In the genomic region with DNA sequence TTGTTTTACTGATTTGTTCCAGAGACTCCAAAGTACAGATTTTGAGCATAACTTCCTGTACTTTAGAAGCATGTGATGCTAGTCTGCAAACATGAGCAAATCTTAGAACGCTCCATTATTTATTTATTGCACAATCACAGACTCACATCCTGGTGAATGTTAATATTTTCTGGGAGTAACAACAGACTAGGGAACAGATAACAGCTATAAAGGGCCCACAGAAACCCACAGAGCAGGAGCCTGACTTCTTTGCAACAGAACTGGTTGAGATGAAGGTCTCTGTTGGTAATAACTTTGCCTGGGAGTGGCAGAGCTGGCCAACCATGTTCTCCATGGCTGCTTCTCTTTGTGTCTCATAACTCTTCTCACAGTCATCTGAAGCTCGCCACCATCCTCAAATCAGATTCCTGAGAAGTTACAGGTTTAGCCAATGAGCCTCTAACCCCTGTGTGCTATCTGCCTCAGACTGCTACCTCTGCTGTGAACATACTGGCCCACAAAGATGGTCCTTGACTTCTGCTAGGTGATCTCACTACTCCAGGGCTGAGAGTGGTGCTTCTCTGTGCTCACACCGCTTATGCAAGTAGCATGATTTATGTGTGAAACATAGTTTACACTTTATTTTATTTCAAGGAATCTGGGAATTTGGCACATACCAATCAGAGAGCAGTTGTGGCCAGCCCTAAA, we compare ENCODE assay signal across 12 mouse cellular contexts. TPM values are rescaled to one million over a fixed set of nuclear protein-coding genes. Genes with fewer than 3 reads are reported as not detected.
DNase-seq lines count a peak whose midpoint lies in the region; ATAC-seq and TF ChIP-seq lines count a peak whose summit lies in the region.
"Had no signal": no experiment of that assay in that cellular context is flagged by ENCODE, and none has a peak within 500 bp of the region (broad histone marks: within the 10 kb centered on the region; RNA-seq: fewer than 3 reads in every experiment).

No protein-coding gene starts in this region.

- TF ChIP-seq POLR2A in cortical plate, adult 2 months (IDR thresholded peaks at IDR 0.05; ENCODE audit: extremely low read depth, insufficient read depth, low read length): no peak

- H3K79me3 ChIP-seq in C2C12 (ENCODE audit: low read depth): no peaks in the 10 kb centered on the region

- no peaks in the 10 kb centered on the region for H3K9me3 ChIP-seq in hindbrain, postnatal 0 days (ENCODE audit: low read length)
- no peaks in the 10 kb centered on the region for H3K9me3 ChIP-seq in hindbrain, embryonic 10.5 days
- no peaks in the 10 kb centered on the region for H3K9me3 ChIP-seq in liver, postnatal 0 days (ENCODE audit: low read length)
- H3K9me3 ChIP-seq: hindbrain, embryonic 13.5 days had no signal

- no peaks in the 10 kb centered on the region for H3K4me1 ChIP-seq in hindbrain, postnatal 0 days (ENCODE audit: insufficient read depth, low read length)
- H3K4me1 ChIP-seq in hindbrain, embryonic 10.5 days (replicated peaks): no peaks in the 10 kb centered on the region
- H3K4me1 ChIP-seq in cortical plate, adult 2 months (ENCODE audit: control insufficient read depth, insufficient read depth, low read length): no peaks in the 10 kb centered on the region
- H3K4me1 ChIP-seq in liver, postnatal 0 days (ENCODE audit: insufficient read depth): peaks cover 9% of the 10 kb centered on the region; the same call in 1 of the 2 replicates
- H3K4me1 ChIP-seq: hindbrain, embryonic 13.5 days had no signal

- WGBS in hindbrain, postnatal 0 days: 79% methylated on average over 3 of the region's 3 CpGs
- 92% methylated on average over 3 of the region's 3 CpGs for WGBS in hindbrain, embryonic 10.5 days
- WGBS in liver, postnatal 0 days (ENCODE audit: insufficient replicate concordance): 51% methylated on average over 3 of the region's 3 CpGs

- no peaks in the 10 kb centered on the region for H3K27me3 ChIP-seq in hindbrain, postnatal 0 days (ENCODE audit: insufficient read depth, low read length)
- H3K27me3 ChIP-seq in hindbrain, embryonic 10.5 days (ENCODE audit: insufficient read depth, poor library complexity, severe bottlenecking): no peaks in the 10 kb centered on the region
- H3K27me3 ChIP-seq in C2C12 (ENCODE audit: control insufficient read depth, insufficient read depth, insufficient read length): no peaks in the 10 kb centered on the region
- H3K27me3 ChIP-seq in liver, postnatal 0 days (ENCODE audit: insufficient read depth, low read length): no peaks in the 10 kb centered on the region
- H3K27me3 ChIP-seq: hindbrain, embryonic 13.5 days had no signal

- no peaks in the 10 kb centered on the region for H3K79me2 ChIP-seq in C2C12 (ENCODE audit: control insufficient read depth, insufficient read depth)

- no peak for TF ChIP-seq CTCF in hindbrain, postnatal 0 days (IDR thresholded peaks at IDR 0.05; ENCODE audit: low read depth)
- no peak for TF ChIP-seq CTCF in C2C12 (IDR thresholded peaks at IDR 0.05; ENCODE audit: control insufficient read depth, insufficient read depth, insufficient read length)
- TF ChIP-seq CTCF in cortical plate, adult 2 months (IDR thresholded peaks at IDR 0.05; ENCODE audit: extremely low read depth, insufficient read depth, low read length): no peak
- no peak for TF ChIP-seq CTCF in liver, postnatal 0 days (IDR thresholded peaks at IDR 0.05; ENCODE audit: low read depth)

- DNase-seq in hindbrain, postnatal 0 days (ENCODE audit: low spot score): no peak
- DNase-seq in hindbrain, embryonic 10.5 days (ENCODE audit: low spot score): no peak
- peak; percentile 54 for DNase-seq in liver, postnatal 0 days
- DNase-seq in spleen, postnatal 10 days (ENCODE audit: low spot score in 2 of 2): no peak
- DNase-seq in retina, postnatal 1 day: no peak
- no peak for DNase-seq in urinary bladder, adult 2 months (ENCODE audit: low spot score)
- DNase-seq: thymus, postnatal 4 days had no signal

- H3K4me3 ChIP-seq in hindbrain, postnatal 0 days (ENCODE audit: low read length): no peak overlapping the region
- H3K4me3 ChIP-seq in hindbrain, embryonic 10.5 days: no peak overlapping the region
- H3K4me3 ChIP-seq in C2C12 (ENCODE audit: insufficient read depth, poor library complexity, severe bottlenecking): no peak overlapping the region
- no peak overlapping the region for H3K4me3 ChIP-seq in cortical plate, adult 2 months (ENCODE audit: insufficient read depth, low read length)
- H3K4me3 ChIP-seq in liver, postnatal 0 days (ENCODE audit: low read depth, low read length): no peak overlapping the region
- H3K4me3 ChIP-seq: hindbrain, embryonic 13.5 days had no signal

- no peak overlapping the region for H3K4me2 ChIP-seq in hindbrain, postnatal 0 days (ENCODE audit: low read depth, low read length)
- no peak overlapping the region for H3K4me2 ChIP-seq in liver, postnatal 0 days (ENCODE audit: low read depth, low read length)
- H3K4me2 ChIP-seq: hindbrain, embryonic 13.5 days had no signal

- no peak overlapping the region for H3K9ac ChIP-seq in hindbrain, postnatal 0 days (replicated peaks; ENCODE audit: low read length)
- H3K9ac ChIP-seq in liver, postnatal 0 days (replicated peaks): no peak overlapping the region
- H3K9ac ChIP-seq: hindbrain, embryonic 13.5 days had no signal

- ATAC-seq in hindbrain, postnatal 0 days: no peak
- peak; percentile 55 for ATAC-seq in liver, postnatal 0 days

- peak overlapping the region; percentile 45; the same call in 1 of the 2 replicates for H3K27ac ChIP-seq in hindbrain, postnatal 0 days
- H3K27ac ChIP-seq in hindbrain, embryonic 10.5 days: no peak overlapping the region
- peak overlapping the region; percentile 48 for H3K27ac ChIP-seq in cortical plate, adult 2 months (ENCODE audit: insufficient read depth, low read length)
- peak overlapping the region; percentile 89 for H3K27ac ChIP-seq in liver, postnatal 0 days (ENCODE audit: low read depth)
- H3K27ac ChIP-seq: hindbrain, embryonic 13.5 days had no signal

- peak; percentile 86 for TF ChIP-seq EP300 in liver, postnatal 0 days (IDR thresholded peaks at IDR 0.05; ENCODE audit: low read depth)

- no peak overlapping the region for H3ac ChIP-seq in C2C12 (ENCODE audit: control insufficient read depth, insufficient read length, low read depth)

- no peaks in the 10 kb centered on the region for H3K36me3 ChIP-seq in hindbrain, postnatal 0 days (ENCODE audit: insufficient read depth, low read length)
- no peaks in the 10 kb centered on the region for H3K36me3 ChIP-seq in hindbrain, embryonic 10.5 days
- no peaks in the 10 kb centered on the region for H3K36me3 ChIP-seq in C2C12 (ENCODE audit: control insufficient read depth, insufficient read depth)
- H3K36me3 ChIP-seq in liver, postnatal 0 days (replicated peaks; ENCODE audit: insufficient read depth, low read length): no peaks in the 10 kb centered on the region
- H3K36me3 ChIP-seq: hindbrain, embryonic 13.5 days had no signal

TF ChIP-seq in C2C12, 6 proteins besides CTCF, POLR2A, EP300 and RAD21:
- TF ChIP-seq CEBPB (IDR thresholded peaks at IDR 0.05; ENCODE audit: low read depth) (peak; percentile 61), USF1 (IDR thresholded peaks at IDR 0.05; ENCODE audit: low read depth) (no peak), MAX (IDR thresholded peaks at IDR 0.05) (no peak), FOSL1 (IDR thresholded peaks at IDR 0.05; ENCODE audit: insufficient read depth, low read length, poor library complexity, severe bottlenecking) (no peak), MYOD1 (IDR thresholded peaks at IDR 0.05; ENCODE audit: control insufficient read depth, insufficient read length, low read depth) (no peak), MYOG (IDR thresholded peaks at IDR 0.05; ENCODE audit: control insufficient read depth, extremely low read depth, insufficient read length) (no peak)

RNA-seq across cellular contexts. Expression of a gene that starts 17.2 kb away (rescaled TPM):
- total RNA-seq in hindbrain, postnatal 0 days (2014; rRNA removed): 319 and 356 TPM in 2 replicates
- polyA plus RNA-seq in hindbrain, postnatal 0 days (2015; fragmentation: Nextera tagmentation; extraction: Ambion mirVana): 283 and 310 TPM in 2 replicates
- polyA plus RNA-seq in hindbrain, embryonic 10.5 days (2016; fragmentation: Nextera tagmentation; extraction: Ambion mirVana): 70.6 and 75.1 TPM in 2 replicates
- polyA plus RNA-seq in C2C12 (2012; fragmentation: generic; extraction: Trizol): 0.41 TPM
- 323 and 345 TPM in 2 replicates for polyA plus RNA-seq in cortical plate, adult 2 months (2012; rRNA removed)
- 4,176 and 4,221 TPM in 2 replicates for polyA plus RNA-seq in liver, postnatal 0 days (2015; fragmentation: Nextera tagmentation; extraction: Ambion mirVana)
- polyA plus RNA-seq in urinary bladder, adult 2 months (2012; rRNA removed): 462 and 520 TPM in 2 replicates

RNA-seq across cellular contexts. Expression of a gene that starts 52.2 kb away (rescaled TPM):
- not detected in 2 replicates for total RNA-seq in hindbrain, postnatal 0 days (2014; rRNA removed)
- 0.55 and 0.64 TPM in 2 replicates for polyA plus RNA-seq in hindbrain, postnatal 0 days (2015; fragmentation: Nextera tagmentation; extraction: Ambion mirVana)
- not detected in 2 replicates for polyA plus RNA-seq in hindbrain, embryonic 10.5 days (2016; fragmentation: Nextera tagmentation; extraction: Ambion mirVana)
- polyA plus RNA-seq in C2C12 (2012; fragmentation: generic; extraction: Trizol): not detected
- polyA plus RNA-seq in cortical plate, adult 2 months (2012; rRNA removed): 1.4 TPM in 2 replicates
- polyA plus RNA-seq in liver, postnatal 0 days (2015; fragmentation: Nextera tagmentation; extraction: Ambion mirVana): 5.6 and 5.9 TPM in 2 replicates
- 1.7 and 2.4 TPM in 2 replicates for polyA plus RNA-seq in urinary bladder, adult 2 months (2012; rRNA removed)
- total RNA-seq: layer of hippocampus, postnatal 14 days had no signal
- polyA plus RNA-seq: embryonic facial prominence, embryonic 11.5 days had no signal

Comparison
In these comparisons a context has a peak if more than half of its experiments do, and no peak if none do; other contexts are left out.
1. RNA of a gene that starts 17.2 kb away (polyA plus RNA-seq): 4,176 to 4,221 TPM in liver, postnatal 0 days, 462 to 520 TPM in urinary bladder, adult 2 months, 323 to 345 TPM in cortical plate, adult 2 months, 283 to 310 TPM in hindbrain, postnatal 0 days and 70.6 to 75.1 TPM in hindbrain, embryonic 10.5 days; 0.41 TPM in C2C12 (single experiment); every median in the first group is over 10 times any median in the second.